Mouse (Mus musculus): ENCODE measurements at regions not wholly inside any gene's neighbourhood (a gene's known extent, or its start where the extent isn't known, plus 50 kb on each side); places are given as distances from the start of the nearest gene placed in this dataset.

DNA sequence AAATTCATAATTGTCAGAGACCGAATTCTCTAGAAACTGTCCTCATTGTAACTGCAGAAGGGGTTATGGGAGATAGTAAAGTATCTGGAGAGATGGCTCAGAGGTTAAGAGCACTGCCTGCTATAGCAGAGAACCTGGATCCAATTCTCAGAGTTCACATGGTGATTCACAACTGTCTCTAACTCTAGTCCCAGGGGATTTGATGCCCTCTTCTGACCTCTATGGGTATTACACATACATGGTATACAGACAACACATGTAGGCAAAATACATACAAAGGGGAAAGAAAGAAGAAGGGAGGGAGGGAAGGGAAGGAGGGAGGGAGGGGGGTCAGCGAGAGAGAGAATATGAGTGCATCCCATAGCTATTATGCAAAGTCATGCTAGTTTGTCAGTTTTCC, 222.8 kb upstream of the Usp24 start:
- TF ChIP-seq CTCF (IDR thresholded peaks at IDR 0.05) (peak; percentile 58), EP300 (IDR thresholded peaks at IDR 0.05) (no peak)
